Mouse (Mus musculus): Measurements from ENCODE around the gene Ice2. TPM values are rescaled to one million over a fixed set of nuclear protein-coding genes. Genes with fewer than 3 reads are reported as not detected.

Ice2 gene
- 11.3 and 12.6 TPM in 2 replicates for polyA plus RNA-seq (2015; fragmentation: Nextera tagmentation; extraction: Ambion mirVana)

- Histone ChIP-seq H3K9me3 (replicated peaks; ENCODE audit: control insufficient read depth, low read length) (no peaks in the 10 kb centered on the region), H3K27ac (ENCODE audit: low read length) (peak within 1 kb of the TSS; percentile 80), H3K4me1 (ENCODE audit: control insufficient read depth, insufficient read depth, low read length) (peaks cover 5% of the 10 kb centered on the region), H3K36me3 (ENCODE audit: control insufficient read depth, insufficient read depth) (no peaks in the 10 kb centered on the region), H3K9ac (ENCODE audit: low read length) (peak within 1 kb of the TSS; percentile 92), H3K27me3 (ENCODE audit: control insufficient read depth, insufficient read depth, low read length) (no peaks in the 10 kb centered on the region), H3K4me2 (ENCODE audit: low read depth, low read length) (peak within 1 kb of the TSS; percentile 70), H3K4me3 (ENCODE audit: low read length) (peak within 1 kb of the TSS; percentile 79)
- ATAC-seq (replicated peaks; ENCODE audit: extremely low read depth, insufficient read depth, low FRiP score) = peak; percentile 92
- under 1% methylated on average over 53 of the region's 53 CpGs for WGBS
These were observed at the start of gene Ice2 for GRCm38 (mm10) chr9:69397760-69398452. Gene Ice2, plus strand, starts transcription at chr9:69397906.

- Histone ChIP-seq H3K9me3 (replicated peaks; ENCODE audit: control insufficient read depth, low read length) (no peaks in the 10 kb centered on the region), H3K4me1 (ENCODE audit: control insufficient read depth, insufficient read depth, low read length) (peaks cover 10% of the 10 kb centered on the region), H3K27me3 (ENCODE audit: control insufficient read depth, insufficient read depth, low read length) (no peaks in the 10 kb centered on the region), H3K9ac (ENCODE audit: low read length) (no peak overlapping the region), H3K4me2 (ENCODE audit: low read depth, low read length) (no peak overlapping the region), H3K27ac (ENCODE audit: low read length) (no peak overlapping the region), H3K36me3 (ENCODE audit: control insufficient read depth, insufficient read depth) (no peaks in the 10 kb centered on the region), H3K4me3 (ENCODE audit: low read length) (no peak overlapping the region)
- 88% methylated on average over 2 of the region's 2 CpGs for WGBS
- no peak for ATAC-seq (replicated peaks; ENCODE audit: extremely low read depth, insufficient read depth, low FRiP score)
These were observed 48.2 kb upstream of the Ice2 start for GRCm38 (mm10) chr9:69349537-69349936.

- 90% methylated on average over 6 of the region's 6 CpGs for WGBS
These were observed 43.5 kb upstream of the Ice2 start for GRCm38 (mm10) chr9:69354228-69354627.

GRCm38 (mm10) chr9:69357834-69358233, 39.9 kb upstream of the Ice2 start:
- no peak for ATAC-seq (replicated peaks; ENCODE audit: extremely low read depth, insufficient read depth, low FRiP score)
- Histone ChIP-seq H3K4me2 (ENCODE audit: low read depth, low read length) (no peak overlapping the region), H3K27me3 (ENCODE audit: control insufficient read depth, insufficient read depth, low read length) (no peaks in the 10 kb centered on the region), H3K4me3 (ENCODE audit: low read length) (no peak overlapping the region), H3K9me3 (replicated peaks; ENCODE audit: control insufficient read depth, low read length) (no peaks in the 10 kb centered on the region), H3K36me3 (ENCODE audit: control insufficient read depth, insufficient read depth) (no peaks in the 10 kb centered on the region), H3K9ac (ENCODE audit: low read length) (no peak overlapping the region), H3K4me1 (ENCODE audit: control insufficient read depth, insufficient read depth, low read length) (no peaks in the 10 kb centered on the region), H3K27ac (ENCODE audit: low read length) (no peak overlapping the region)
- WGBS = 26% methylated on average over 3 of the region's 3 CpGs

More at GRCm38 (mm10) chr9:69354228-69354627, 43.5 kb upstream of the Ice2 start:
- H3K36me3 ChIP-seq (ENCODE audit: control insufficient read depth, insufficient read depth) = no peaks in the 10 kb centered on the region
- no peaks in the 10 kb centered on the region for H3K27me3 ChIP-seq (ENCODE audit: control insufficient read depth, insufficient read depth, low read length)
- no peak overlapping the region for H3K4me3 ChIP-seq (ENCODE audit: low read length)
- no peak overlapping the region for H3K27ac ChIP-seq (ENCODE audit: low read length)
- no peaks in the 10 kb centered on the region for H3K4me1 ChIP-seq (ENCODE audit: control insufficient read depth, insufficient read depth, low read length)
- no peak for ATAC-seq (replicated peaks; ENCODE audit: extremely low read depth, insufficient read depth, low FRiP score)
- no peak overlapping the region for H3K9ac ChIP-seq (ENCODE audit: low read length)
- no peaks in the 10 kb centered on the region for H3K9me3 ChIP-seq (replicated peaks; ENCODE audit: control insufficient read depth, low read length)
- H3K4me2 ChIP-seq (ENCODE audit: low read depth, low read length) = no peak overlapping the region

GRCm38 (mm10) chr9:69358797-69359196, 38.9 kb upstream of the Ice2 start:
- 77% methylated on average over 6 of the region's 6 CpGs for WGBS
- H3K4me1 ChIP-seq (ENCODE audit: control insufficient read depth, insufficient read depth, low read length) = no peaks in the 10 kb centered on the region
- no peaks in the 10 kb centered on the region for H3K27me3 ChIP-seq (ENCODE audit: control insufficient read depth, insufficient read depth, low read length)
- no peak overlapping the region for H3K9ac ChIP-seq (ENCODE audit: low read length)
- no peaks in the 10 kb centered on the region for H3K9me3 ChIP-seq (replicated peaks; ENCODE audit: control insufficient read depth, low read length)
- no peak overlapping the region for H3K4me3 ChIP-seq (ENCODE audit: low read length)
- H3K4me2 ChIP-seq (ENCODE audit: low read depth, low read length) = no peak overlapping the region
- no peak overlapping the region for H3K27ac ChIP-seq (ENCODE audit: low read length)
- no peaks in the 10 kb centered on the region for H3K36me3 ChIP-seq (ENCODE audit: control insufficient read depth, insufficient read depth)
- ATAC-seq (replicated peaks; ENCODE audit: extremely low read depth, insufficient read depth, low FRiP score) = no peak

- no peaks in the 10 kb centered on the region for H3K9me3 ChIP-seq (replicated peaks; ENCODE audit: control insufficient read depth, low read length)
- no peaks in the 10 kb centered on the region for H3K27me3 ChIP-seq (ENCODE audit: control insufficient read depth, insufficient read depth, low read length)
- no peak overlapping the region for H3K4me2 ChIP-seq (ENCODE audit: low read depth, low read length)
- no peaks in the 10 kb centered on the region for H3K4me1 ChIP-seq (ENCODE audit: control insufficient read depth, insufficient read depth, low read length)
- WGBS = 73% methylated on average over 8 of the region's 8 CpGs
- H3K27ac ChIP-seq (ENCODE audit: low read length) = no peak overlapping the region
- no peak overlapping the region for H3K4me3 ChIP-seq (ENCODE audit: low read length)
- ATAC-seq (replicated peaks; ENCODE audit: extremely low read depth, insufficient read depth, low FRiP score) = no peak
- no peak overlapping the region for H3K9ac ChIP-seq (ENCODE audit: low read length)
- H3K36me3 ChIP-seq (ENCODE audit: control insufficient read depth, insufficient read depth) = peaks cover 4% of the 10 kb centered on the region; the same call in 1 of the 2 replicates
These were observed 35.7 kb upstream of the Ice2 start for GRCm38 (mm10) chr9:69361951-69362445.

- no peak overlapping the region for H3K4me3 ChIP-seq (ENCODE audit: low read length)
- H3K9ac ChIP-seq (ENCODE audit: low read length) = no peak overlapping the region
- peaks cover 4% of the 10 kb centered on the region; the same call in 1 of the 2 replicates for H3K36me3 ChIP-seq (ENCODE audit: control insufficient read depth, insufficient read depth)
- H3K4me1 ChIP-seq (ENCODE audit: control insufficient read depth, insufficient read depth, low read length) = no peaks in the 10 kb centered on the region
- 52% methylated on average over 4 of the region's 4 CpGs for WGBS
- no peaks in the 10 kb centered on the region for H3K9me3 ChIP-seq (replicated peaks; ENCODE audit: control insufficient read depth, low read length)
- no peak overlapping the region for H3K27ac ChIP-seq (ENCODE audit: low read length)
- H3K4me2 ChIP-seq (ENCODE audit: low read depth, low read length) = no peak overlapping the region
- no peak for ATAC-seq (replicated peaks; ENCODE audit: extremely low read depth, insufficient read depth, low FRiP score)
- no peaks in the 10 kb centered on the region for H3K27me3 ChIP-seq (ENCODE audit: control insufficient read depth, insufficient read depth, low read length)
These were observed 34.9 kb upstream of the Ice2 start for GRCm38 (mm10) chr9:69362766-69363165.

GRCm38 (mm10) chr9:69364117-69364516, 33.6 kb upstream of the Ice2 start:
- 61% methylated on average over 16 of the region's 16 CpGs for WGBS
- no peak for ATAC-seq (replicated peaks; ENCODE audit: extremely low read depth, insufficient read depth, low FRiP score)
- peaks cover 4% of the 10 kb centered on the region; the same call in 1 of the 2 replicates for H3K36me3 ChIP-seq (ENCODE audit: control insufficient read depth, insufficient read depth)
- no peaks in the 10 kb centered on the region for H3K9me3 ChIP-seq (replicated peaks; ENCODE audit: control insufficient read depth, low read length)
- H3K4me3 ChIP-seq (ENCODE audit: low read length) = no peak overlapping the region
- H3K4me2 ChIP-seq (ENCODE audit: low read depth, low read length) = no peak overlapping the region
- H3K9ac ChIP-seq (ENCODE audit: low read length) = no peak overlapping the region
- no peaks in the 10 kb centered on the region for H3K4me1 ChIP-seq (ENCODE audit: control insufficient read depth, insufficient read depth, low read length)
- H3K27me3 ChIP-seq (ENCODE audit: control insufficient read depth, insufficient read depth, low read length) = no peaks in the 10 kb centered on the region
- no peak overlapping the region for H3K27ac ChIP-seq (ENCODE audit: low read length)

- WGBS = 67% methylated on average over 4 of the region's 4 CpGs
- peaks cover 4% of the 10 kb centered on the region; the same call in 1 of the 2 replicates for H3K36me3 ChIP-seq (ENCODE audit: control insufficient read depth, insufficient read depth)
- H3K4me1 ChIP-seq (ENCODE audit: control insufficient read depth, insufficient read depth, low read length) = peaks cover 7% of the 10 kb centered on the region; the same call in 1 of the 2 replicates
- H3K27ac ChIP-seq (ENCODE audit: low read length) = no peak overlapping the region
- no peak overlapping the region for H3K4me3 ChIP-seq (ENCODE audit: low read length)
- H3K9me3 ChIP-seq (replicated peaks; ENCODE audit: control insufficient read depth, low read length) = no peaks in the 10 kb centered on the region
- no peak overlapping the region for H3K4me2 ChIP-seq (ENCODE audit: low read depth, low read length)
- no peak for ATAC-seq (replicated peaks; ENCODE audit: extremely low read depth, insufficient read depth, low FRiP score)
- no peak overlapping the region for H3K9ac ChIP-seq (ENCODE audit: low read length)
- H3K27me3 ChIP-seq (ENCODE audit: control insufficient read depth, insufficient read depth, low read length) = no peaks in the 10 kb centered on the region
These were observed 30.7 kb upstream of the Ice2 start for GRCm38 (mm10) chr9:69367055-69367454.

Data from heart, embryonic 16.5 days (tissue).